Mouse (Mus musculus) MN1 (cell line): ENCODE results near the gene Ntmt1.

ENCODE experiments used
- DNase-seq: peaks from one replicate; pipeline ENCODE4 v3.0.0-alpha.2; 2016; ENCODE audit warnings: low spot score

The Ntmt1 gene

DNA sequence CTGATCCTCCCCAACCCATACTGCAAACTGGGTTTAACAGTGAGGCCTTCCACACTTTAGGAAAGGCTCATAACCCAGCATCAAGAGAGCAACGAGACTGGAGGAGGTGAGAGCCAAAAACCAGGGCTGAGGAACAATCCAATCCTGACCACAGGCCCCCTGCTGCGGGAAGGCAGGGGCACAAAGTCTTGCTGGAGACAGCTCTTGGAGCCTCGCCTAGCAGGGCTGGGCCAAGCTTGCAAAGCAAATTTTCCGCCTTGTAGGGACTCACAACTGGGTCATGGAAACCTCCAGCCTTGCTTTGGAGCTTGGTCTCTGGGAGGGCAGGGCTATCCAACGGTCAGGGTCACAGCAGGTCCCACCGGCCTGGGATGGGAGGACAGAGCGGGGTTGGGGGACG is 63.2 kb downstream of the Ntmt1 start:
- DNase-seq, result no peak
